Mouse (Mus musculus): ENCODE results near the gene Grm1. TPM values are rescaled to one million over a fixed set of nuclear protein-coding genes. Genes with fewer than 3 reads are reported as not detected.

Grm1 gene
- polyA plus RNA-seq, 2 experiments, result not detected

- H3K4me2 ChIP-seq (ENCODE audit: low read depth), result no peak overlapping the region
- ATAC-seq (ENCODE audit: insufficient read depth) (no peak), DNase-seq (ENCODE audit: low read depth in 3 of 3, low spot score in 3 of 3) (no peak)
- 76% methylated on average over 1 of the region's 1 CpGs for WGBS (ENCODE audit: insufficient replicate concordance)
- H3K9ac ChIP-seq (replicated peaks), result no peak overlapping the region
- TF ChIP-seq CTCF (IDR thresholded peaks at IDR 0.05; ENCODE audit: low read depth) (no peak), EP300 (IDR thresholded peaks at IDR 0.05; ENCODE audit: low read depth) (no peak)
- no peak overlapping the region for H3K27ac ChIP-seq
- H3K4me3 ChIP-seq (ENCODE audit: insufficient read depth in 1 of 2, low read depth in 2 of 2, low read length in 2 of 2), result no peak overlapping the region
- H3K27me3 ChIP-seq (ENCODE audit: control insufficient read depth, insufficient read depth, low read length), result no peaks in the 10 kb centered on the region
- no peaks in the 10 kb centered on the region for H3K9me3 ChIP-seq (ENCODE audit: control insufficient read depth, low read length)
- no peaks in the 10 kb centered on the region for H3K36me3 ChIP-seq (replicated peaks; ENCODE audit: control insufficient read depth, insufficient read depth, low read depth)
- H3K4me1 ChIP-seq (replicated peaks; ENCODE audit: control insufficient read depth in 2 of 2, insufficient read depth in 2 of 2, low read length in 1 of 2), result no peaks in the 10 kb centered on the region
Measured at GRCm38 (mm10) chr10:10795321-10795720, 286.8 kb downstream of the Grm1 start.

GRCm38 (mm10) chr10:10790458-10790857 lies 291.7 kb downstream of the Grm1 start:
- Histone ChIP-seq H3K4me3 (ENCODE audit: insufficient read depth in 1 of 2, low read depth in 2 of 2, low read length in 2 of 2) (no peak overlapping the region), H3K9me3 (ENCODE audit: control insufficient read depth, low read length) (no peaks in the 10 kb centered on the region), H3K27ac (no peak overlapping the region), H3K9ac (replicated peaks) (no peak overlapping the region), H3K27me3 (ENCODE audit: control insufficient read depth, insufficient read depth, low read length) (no peaks in the 10 kb centered on the region), H3K4me2 (ENCODE audit: low read depth) (no peak overlapping the region), H3K4me1 (replicated peaks; ENCODE audit: control insufficient read depth in 2 of 2, insufficient read depth in 2 of 2, low read length in 1 of 2) (no peaks in the 10 kb centered on the region), H3K36me3 (replicated peaks; ENCODE audit: control insufficient read depth, insufficient read depth, low read depth) (no peaks in the 10 kb centered on the region)
- 60% methylated on average over 1 of the region's 1 CpGs for WGBS (ENCODE audit: insufficient replicate concordance)
- DNase-seq (ENCODE audit: low read depth in 3 of 3, low spot score in 3 of 3), result no peak
- TF ChIP-seq EP300 (IDR thresholded peaks at IDR 0.05; ENCODE audit: low read depth) (no peak), CTCF (IDR thresholded peaks at IDR 0.05; ENCODE audit: low read depth) (no peak)
- no peak for ATAC-seq (ENCODE audit: insufficient read depth)

GRCm38 (mm10) chr10:10789967-10790366 lies 292.2 kb downstream of the Grm1 start:
- Histone ChIP-seq H3K4me2 (ENCODE audit: low read depth) (no peak overlapping the region), H3K27me3 (ENCODE audit: control insufficient read depth, insufficient read depth, low read length) (no peaks in the 10 kb centered on the region), H3K9me3 (ENCODE audit: control insufficient read depth, low read length) (no peaks in the 10 kb centered on the region), H3K4me1 (replicated peaks; ENCODE audit: control insufficient read depth in 2 of 2, insufficient read depth in 2 of 2, low read length in 1 of 2) (no peaks in the 10 kb centered on the region), H3K9ac (replicated peaks) (no peak overlapping the region), H3K36me3 (replicated peaks; ENCODE audit: control insufficient read depth, insufficient read depth, low read depth) (no peaks in the 10 kb centered on the region), H3K27ac (no peak overlapping the region), H3K4me3 (ENCODE audit: insufficient read depth in 1 of 2, low read depth in 2 of 2, low read length in 2 of 2) (no peak overlapping the region)
- ATAC-seq (ENCODE audit: insufficient read depth) (no peak), DNase-seq (ENCODE audit: low read depth in 3 of 3, low spot score in 3 of 3) (no peak)
- 54% methylated on average over 4 of the region's 4 CpGs for WGBS (ENCODE audit: insufficient replicate concordance)
- TF ChIP-seq EP300 (IDR thresholded peaks at IDR 0.05; ENCODE audit: low read depth), result no peak
- no peak for TF ChIP-seq CTCF (IDR thresholded peaks at IDR 0.05; ENCODE audit: low read depth)

- 63% methylated on average over 4 of the region's 6 CpGs for WGBS (ENCODE audit: insufficient replicate concordance)
- Histone ChIP-seq H3K4me2 (ENCODE audit: low read depth) (no peak overlapping the region), H3K9me3 (ENCODE audit: control insufficient read depth, low read length) (no peaks in the 10 kb centered on the region), H3K27me3 (ENCODE audit: control insufficient read depth, insufficient read depth, low read length) (no peaks in the 10 kb centered on the region), H3K9ac (replicated peaks) (no peak overlapping the region), H3K36me3 (replicated peaks; ENCODE audit: control insufficient read depth, insufficient read depth, low read depth) (no peaks in the 10 kb centered on the region), H3K4me3 (ENCODE audit: insufficient read depth in 1 of 2, low read depth in 2 of 2, low read length in 2 of 2) (no peak overlapping the region), H3K4me1 (replicated peaks; ENCODE audit: control insufficient read depth in 2 of 2, insufficient read depth in 2 of 2, low read length in 1 of 2) (no peaks in the 10 kb centered on the region), H3K27ac (no peak overlapping the region)
- TF ChIP-seq CTCF (IDR thresholded peaks at IDR 0.05; ENCODE audit: low read depth) (no peak), EP300 (IDR thresholded peaks at IDR 0.05; ENCODE audit: low read depth) (no peak)
- no peak for ATAC-seq (ENCODE audit: insufficient read depth)
- no peak for DNase-seq (ENCODE audit: low read depth in 3 of 3, low spot score in 3 of 3)
Measured at GRCm38 (mm10) chr10:10787906-10788416, 294.2 kb downstream of the Grm1 start.

GRCm38 (mm10) chr10:10785122-10785521 lies 297.0 kb downstream of the Grm1 start:
- Histone ChIP-seq H3K4me2 (ENCODE audit: low read depth) (no peak overlapping the region), H3K4me3 (ENCODE audit: insufficient read depth in 1 of 2, low read depth in 2 of 2, low read length in 2 of 2) (no peak overlapping the region), H3K27me3 (ENCODE audit: control insufficient read depth, insufficient read depth, low read length) (no peaks in the 10 kb centered on the region), H3K36me3 (replicated peaks; ENCODE audit: control insufficient read depth, insufficient read depth, low read depth) (no peaks in the 10 kb centered on the region), H3K27ac (no peak overlapping the region), H3K9ac (replicated peaks) (no peak overlapping the region), H3K4me1 (replicated peaks; ENCODE audit: control insufficient read depth in 2 of 2, insufficient read depth in 2 of 2, low read length in 1 of 2) (no peaks in the 10 kb centered on the region), H3K9me3 (ENCODE audit: control insufficient read depth, low read length) (no peaks in the 10 kb centered on the region)
- TF ChIP-seq CTCF (IDR thresholded peaks at IDR 0.05; ENCODE audit: low read depth) (no peak), EP300 (IDR thresholded peaks at IDR 0.05; ENCODE audit: low read depth) (no peak)
- ATAC-seq (ENCODE audit: insufficient read depth) (no peak), DNase-seq (ENCODE audit: low read depth in 3 of 3, low spot score in 3 of 3) (no peak)
- 59% methylated on average over 3 of the region's 3 CpGs for WGBS (ENCODE audit: insufficient replicate concordance)
